In the genomic region with DNA sequence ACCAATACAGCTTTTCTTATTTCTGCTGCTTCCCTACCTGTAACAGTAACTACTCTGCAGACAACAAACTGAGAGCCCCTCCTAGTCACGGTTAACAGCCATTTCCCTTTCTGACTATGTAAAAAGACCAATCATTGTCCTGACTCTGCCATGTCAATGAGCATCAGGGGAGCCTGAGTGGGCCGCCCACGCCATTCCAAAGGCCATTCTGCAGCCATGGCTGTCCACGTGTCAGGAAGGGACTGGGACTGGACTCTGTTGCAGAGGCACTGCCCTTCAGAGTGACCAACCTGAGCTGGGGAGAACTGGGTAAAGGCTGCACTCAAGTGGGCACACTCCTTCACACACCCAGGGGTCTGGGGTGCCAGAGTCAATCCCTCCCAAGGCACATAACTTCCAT, we compare ENCODE assay signal across 18 mouse cellular contexts.
DNase-seq lines count a peak whose midpoint lies in the region; ATAC-seq and TF ChIP-seq lines count a peak whose summit lies in the region.
"Had no signal": no experiment of that assay in that cellular context is flagged by ENCODE, and none has a peak within 500 bp of the region (broad histone marks: within the 10 kb centered on the region; RNA-seq: fewer than 3 reads in every experiment).

No protein-coding gene starts in this region.

- H3K9me3 ChIP-seq in heart, embryonic 10.5 days: no peaks in the 10 kb centered on the region
- H3K9me3 ChIP-seq in megakaryocyte, embryonic 14.5 days: peaks cover 16% of the 10 kb centered on the region
- no peaks in the 10 kb centered on the region for H3K9me3 ChIP-seq in stomach, postnatal 0 days (ENCODE audit: control insufficient read depth, low read length)
- H3K9me3 ChIP-seq: forebrain, embryonic 12.5 days; forebrain, embryonic 15.5 days; hindbrain, embryonic 12.5 days; hindbrain, embryonic 15.5 days had no signal

- H3K4me1 ChIP-seq in heart, embryonic 10.5 days: peaks cover 10% of the 10 kb centered on the region
- H3K4me1 ChIP-seq in megakaryocyte, embryonic 14.5 days: peaks cover 60% of the 10 kb centered on the region
- H3K4me1 ChIP-seq in stomach, postnatal 0 days (replicated peaks; ENCODE audit: control insufficient read depth, insufficient read depth): no peaks in the 10 kb centered on the region
- H3K4me1 ChIP-seq: forebrain, embryonic 12.5 days; forebrain, embryonic 15.5 days had no signal

- peak; percentile 66 for DNase-seq in heart, embryonic 10.5 days (ENCODE audit: low spot score)
- no peak for DNase-seq in heart, adult 8-10 months (ENCODE audit: low spot score)
- DNase-seq in Muller cell, postnatal 12 days (ENCODE audit: inconsistent ontology term): peak; percentile 56
- DNase-seq in stomach, postnatal 0 days (ENCODE audit: low spot score): peak; percentile 11
- DNase-seq: adrenal gland, adult 8-10 months; adrenal gland, postnatal 25 days; cerebellum, adult 11-12 months; cerebellum, adult 8-10 months had no signal

- no peak for ATAC-seq in megakaryocyte, adult 5-6 weeks (ENCODE audit: poor library complexity, severe bottlenecking)
- no peak for ATAC-seq in stomach, postnatal 0 days (ENCODE audit: low FRiP score, low TSS enrichment)
- ATAC-seq: activated CD4-positive, CD25-positive, alpha-beta regulatory T cell, adult 4 months; CD4-positive, CD25-positive, alpha-beta regulatory T cell, adult 4 months; forebrain, embryonic 15.5 days; intestine, postnatal 0 days had no signal

- no peak for TF ChIP-seq CTCF in stomach, postnatal 0 days (IDR thresholded peaks at IDR 0.05; ENCODE audit: low read depth)

- H3K4me2 ChIP-seq in stomach, postnatal 0 days (replicated peaks; ENCODE audit: low read depth): no peak overlapping the region
- H3K4me2 ChIP-seq: forebrain, embryonic 12.5 days; forebrain, embryonic 15.5 days; hindbrain, embryonic 12.5 days; hindbrain, embryonic 15.5 days had no signal

- H3K4me3 ChIP-seq in heart, embryonic 10.5 days: no peak overlapping the region
- H3K4me3 ChIP-seq in megakaryocyte, embryonic 14.5 days (replicated peaks): peak overlapping the region; percentile 30
- no peak overlapping the region for H3K4me3 ChIP-seq in stomach, postnatal 0 days (ENCODE audit: low read depth, low read length)
- H3K4me3 ChIP-seq: forebrain, embryonic 12.5 days; forebrain, embryonic 15.5 days; heart, adult 2 months; hindbrain, embryonic 12.5 days; hindbrain, embryonic 15.5 days had no signal

- 91% methylated on average over 4 of the region's 4 CpGs for WGBS in heart, embryonic 10.5 days
- 83% methylated on average over 4 of the region's 4 CpGs for WGBS in stomach, postnatal 0 days

- no peaks in the 10 kb centered on the region for H3K36me3 ChIP-seq in heart, embryonic 10.5 days
- peaks cover 16% of the 10 kb centered on the region for H3K36me3 ChIP-seq in megakaryocyte, embryonic 14.5 days (replicated peaks; ENCODE audit: low read length)
- no peaks in the 10 kb centered on the region for H3K36me3 ChIP-seq in stomach, postnatal 0 days (ENCODE audit: control insufficient read depth, insufficient read depth, low read length)
- H3K36me3 ChIP-seq: forebrain, embryonic 12.5 days; forebrain, embryonic 15.5 days; hindbrain, embryonic 12.5 days; hindbrain, embryonic 15.5 days had no signal

- TF ChIP-seq EP300 in stomach, postnatal 0 days (optimal IDR thresholded peaks at IDR 0.05): no peak

- no peaks in the 10 kb centered on the region for H3K27me3 ChIP-seq in heart, embryonic 10.5 days (ENCODE audit: insufficient read depth, poor library complexity, severe bottlenecking)
- H3K27me3 ChIP-seq in megakaryocyte, embryonic 14.5 days (replicated peaks): no peaks in the 10 kb centered on the region
- H3K27me3 ChIP-seq in stomach, postnatal 0 days (ENCODE audit: control insufficient read depth, insufficient read depth, low read length): no peaks in the 10 kb centered on the region
- H3K27me3 ChIP-seq: forebrain, embryonic 12.5 days; forebrain, embryonic 15.5 days; hindbrain, embryonic 12.5 days; hindbrain, embryonic 15.5 days had no signal

- H3K27ac ChIP-seq in heart, embryonic 10.5 days: no peak overlapping the region
- H3K27ac ChIP-seq in stomach, postnatal 0 days (replicated peaks): no peak overlapping the region
- H3K27ac ChIP-seq: forebrain, embryonic 12.5 days; forebrain, embryonic 15.5 days; heart, adult 2 months; hindbrain, embryonic 12.5 days; hindbrain, embryonic 15.5 days had no signal

- H3K9ac ChIP-seq in stomach, postnatal 0 days (ENCODE audit: low read length): no peak overlapping the region
- H3K9ac ChIP-seq: forebrain, embryonic 12.5 days; forebrain, embryonic 15.5 days; hindbrain, embryonic 12.5 days; hindbrain, embryonic 15.5 days had no signal
